ENCODE assay signal across 10 mouse cellular contexts in the genomic region with DNA sequence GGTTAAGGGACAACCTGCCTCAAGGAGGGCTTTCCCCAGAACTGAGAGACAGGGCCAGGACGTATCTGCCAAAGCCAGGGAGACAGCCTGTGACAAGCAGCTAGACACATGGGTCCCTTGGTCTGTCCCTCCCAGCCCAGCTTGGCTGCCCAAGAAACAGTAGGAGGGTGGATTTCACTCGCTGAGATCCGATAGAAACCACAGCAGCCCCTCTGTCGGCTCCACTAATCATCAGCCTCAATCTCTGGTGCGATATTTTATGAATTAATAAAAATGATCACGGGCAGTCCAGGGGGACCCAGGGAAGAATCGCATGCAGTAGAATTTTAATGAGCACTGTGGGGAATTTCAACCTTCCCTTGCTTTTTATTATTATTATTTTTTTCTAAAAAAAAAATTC.
DNase-seq lines count a peak whose midpoint lies in the region; ATAC-seq lines count a peak whose summit lies in the region.
"Had no signal": no experiment of that assay in that cellular context is flagged by ENCODE, and none has a peak within 500 bp of the region (broad histone marks: within the 10 kb centered on the region; RNA-seq: fewer than 3 reads in every experiment).

No protein-coding gene starts in this region.

- WGBS in embryonic facial prominence, embryonic 10.5 days: 62% methylated on average over 7 of the region's 7 CpGs
- 34% methylated on average over 7 of the region's 7 CpGs for WGBS in embryonic facial prominence, embryonic 14.5 days
- 17% methylated on average over 7 of the region's 7 CpGs for WGBS in hindbrain, embryonic 13.5 days
- 15% methylated on average over 7 of the region's 7 CpGs for WGBS in midbrain, embryonic 15.5 days

- H3K27me3 ChIP-seq in embryonic facial prominence, embryonic 10.5 days (replicated peaks; ENCODE audit: low read depth, poor library complexity, severe bottlenecking): peaks cover 66% of the 10 kb centered on the region
- H3K27me3 ChIP-seq in embryonic facial prominence, embryonic 14.5 days (replicated peaks; ENCODE audit: control insufficient read depth, insufficient read depth, low read length): peaks cover 11% of the 10 kb centered on the region
- H3K27me3 ChIP-seq in hindbrain, embryonic 13.5 days: peaks cover 8% of the 10 kb centered on the region
- H3K27me3 ChIP-seq in midbrain, embryonic 15.5 days (replicated peaks): no peaks in the 10 kb centered on the region; the same call in 1 of the 2 replicates

- no peaks in the 10 kb centered on the region for H3K36me3 ChIP-seq in embryonic facial prominence, embryonic 10.5 days (replicated peaks)
- no peaks in the 10 kb centered on the region for H3K36me3 ChIP-seq in embryonic facial prominence, embryonic 14.5 days (ENCODE audit: control insufficient read depth, insufficient read depth, low read length)
- no peaks in the 10 kb centered on the region for H3K36me3 ChIP-seq in hindbrain, embryonic 13.5 days
- no peaks in the 10 kb centered on the region for H3K36me3 ChIP-seq in midbrain, embryonic 15.5 days (replicated peaks)

- no peak overlapping the region; the same call in 1 of the 2 replicates for H3K4me3 ChIP-seq in embryonic facial prominence, embryonic 10.5 days
- no peak overlapping the region for H3K4me3 ChIP-seq in embryonic facial prominence, embryonic 14.5 days (ENCODE audit: low read depth, low read length)
- H3K4me3 ChIP-seq in hindbrain, embryonic 13.5 days: no peak overlapping the region
- H3K4me3 ChIP-seq in midbrain, embryonic 15.5 days: no peak overlapping the region

- H3K4me2 ChIP-seq in embryonic facial prominence, embryonic 14.5 days (ENCODE audit: low read depth, low read length): peak overlapping the region; percentile 13
- peak overlapping the region; percentile 38 for H3K4me2 ChIP-seq in hindbrain, embryonic 13.5 days
- peak overlapping the region; percentile 31; the same call in 1 of the 2 replicates for H3K4me2 ChIP-seq in midbrain, embryonic 15.5 days

- H3K27ac ChIP-seq in embryonic facial prominence, embryonic 10.5 days (replicated peaks): 0 out of 2 replicates have a peak overlapping the region, but pooled peaks have one; percentile 19
- no peak overlapping the region for H3K27ac ChIP-seq in embryonic facial prominence, embryonic 14.5 days (replicated peaks; ENCODE audit: low read depth, low read length)
- peak overlapping the region; percentile 76 for H3K27ac ChIP-seq in hindbrain, embryonic 13.5 days
- H3K27ac ChIP-seq in midbrain, embryonic 15.5 days: peak overlapping the region; percentile 68

- ATAC-seq in embryonic facial prominence, embryonic 14.5 days (ENCODE audit: low read depth): peak; percentile 48; the same call in 1 of the 2 replicates
- peak; percentile 22; the same call in 1 of the 2 replicates for ATAC-seq in hindbrain, embryonic 13.5 days (ENCODE audit: low FRiP score)
- peak; percentile 66 for ATAC-seq in midbrain, embryonic 15.5 days (replicated peaks)
- ATAC-seq: intestine, embryonic 16.5 days had no signal

- H3K9me3 ChIP-seq in embryonic facial prominence, embryonic 10.5 days: no peaks in the 10 kb centered on the region
- no peaks in the 10 kb centered on the region for H3K9me3 ChIP-seq in embryonic facial prominence, embryonic 14.5 days (ENCODE audit: control insufficient read depth, low read length)
- no peaks in the 10 kb centered on the region for H3K9me3 ChIP-seq in hindbrain, embryonic 13.5 days
- no peaks in the 10 kb centered on the region for H3K9me3 ChIP-seq in midbrain, embryonic 15.5 days

- no peak for DNase-seq in embryonic facial prominence, embryonic 10.5 days (ENCODE audit: low spot score)
- no peak for DNase-seq in embryonic facial prominence, embryonic 14.5 days (ENCODE audit: low spot score)
- no peak for DNase-seq in lung, postnatal 4 days
- DNase-seq in gastrocnemius, postnatal 4 days (ENCODE audit: low spot score in 2 of 2): no peak
- DNase-seq in adrenal gland, adult 2 months: no peak
- no peak for DNase-seq in thymus, postnatal 4 days
- DNase-seq: cerebellum, adult 11 months had no signal

- H3K4me1 ChIP-seq in embryonic facial prominence, embryonic 10.5 days: peaks cover 40% of the 10 kb centered on the region
- peaks cover 6% of the 10 kb centered on the region; the same call in 1 of the 2 replicates for H3K4me1 ChIP-seq in embryonic facial prominence, embryonic 14.5 days (ENCODE audit: control insufficient read depth, insufficient read depth, low read length)
- H3K4me1 ChIP-seq in hindbrain, embryonic 13.5 days (replicated peaks): peaks cover 44% of the 10 kb centered on the region
- peaks cover 32% of the 10 kb centered on the region for H3K4me1 ChIP-seq in midbrain, embryonic 15.5 days

- H3K9ac ChIP-seq in embryonic facial prominence, embryonic 14.5 days (ENCODE audit: low read depth, low read length): no peak overlapping the region
- H3K9ac ChIP-seq in hindbrain, embryonic 13.5 days: no peak overlapping the region; the same call in 1 of the 2 replicates
- no peak overlapping the region for H3K9ac ChIP-seq in midbrain, embryonic 15.5 days
